Mouse (Mus musculus): Measurements from ENCODE around the gene Mthfd1.

DNA sequence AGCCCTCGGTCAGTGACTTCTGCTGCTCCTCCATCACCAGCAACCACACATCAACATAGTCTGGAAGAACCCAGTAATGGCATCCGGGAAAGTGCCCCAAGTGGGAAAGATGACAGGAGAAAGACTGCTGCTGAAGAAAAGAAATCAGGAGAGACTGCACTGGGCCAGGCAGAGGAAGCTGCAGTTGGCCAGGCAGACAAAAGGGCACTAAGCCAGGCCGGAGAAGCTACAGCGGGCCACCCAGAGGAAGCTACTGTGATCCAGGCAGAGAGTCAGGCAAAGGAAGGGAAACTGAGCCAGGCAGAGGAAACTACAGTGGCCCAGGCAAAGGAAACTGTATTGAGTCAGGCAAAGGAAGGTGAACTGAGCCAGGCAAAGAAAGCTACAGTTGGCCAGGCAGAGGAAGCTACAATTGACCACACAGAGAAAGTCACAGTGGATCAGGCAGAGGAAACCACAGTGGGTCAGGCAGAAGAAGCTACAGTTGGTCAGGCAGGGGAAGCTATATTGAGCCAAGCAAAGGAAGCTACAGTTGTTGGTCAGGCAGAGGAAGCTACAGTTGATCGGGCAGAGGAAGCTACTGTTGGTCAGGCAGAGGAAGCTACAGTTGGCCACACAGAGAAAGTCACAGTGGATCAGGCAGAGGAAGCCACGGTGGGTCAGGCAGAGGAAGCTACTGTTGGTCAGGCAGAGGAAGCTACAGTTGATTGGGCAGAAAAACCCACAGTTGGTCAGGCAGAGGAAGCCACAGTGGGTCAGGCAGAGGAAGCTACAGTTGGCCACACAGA is 73.7 kb downstream of the Mthfd1 start:
- TF ChIP-seq MAX (IDR thresholded peaks at IDR 0.05) (no peak), CEBPB (IDR thresholded peaks at IDR 0.05; ENCODE audit: low read depth) (no peak), CTCF (IDR thresholded peaks at IDR 0.05; ENCODE audit: control insufficient read depth, insufficient read depth, insufficient read length) (no peak)
